Mouse (Mus musculus) heart, postnatal 0 days (tissue): Measurements from ENCODE around the gene Klhl29. TPM values are rescaled to one million over a fixed set of nuclear protein-coding genes. Genes with fewer than 3 reads are reported as not detected.

ENCODE experiments used
- ATAC-seq: fragments of 200-750 bp; cut with Nextera tagmentation; 2 replicates; pipeline ENCODE4 v1.8.0; 2017; ENCODE audit warnings: low read depth, moderate number of reproducible peaks, moderate library complexity; ENCODE audit not compliant: insufficient read depth
- DNase-seq: peaks from one replicate; pipeline ENCODE4 v3.0.0-alpha.2; 2016; ENCODE audit warnings: low spot score
- H3K27ac ChIP-seq: fragments of 300-500 bp; sonication (generic); 2 replicates; pipeline ENCODE4 v1.5.1; 2014; ENCODE audit warnings: low read depth, mild to moderate bottlenecking
- H3K27me3 ChIP-seq: fragments of 300-500 bp; sonication (generic); 2 replicates; pipeline ENCODE4 v1.6.1; 2014; ENCODE audit warnings: low read length, mixed read lengths; ENCODE audit not compliant: control insufficient read depth, insufficient read depth
- H3K36me3 ChIP-seq: fragments of 300-500 bp; sonication (generic); replicated peaks from 2 replicates; pipeline ENCODE4 v1.6.1; 2014; ENCODE audit warnings: low read length, mixed read lengths; ENCODE audit not compliant: control insufficient read depth, insufficient read depth
- H3K4me1 ChIP-seq: fragments of 300-500 bp; sonication (generic); 2 replicates; pipeline ENCODE4 v1.6.1; 2014; ENCODE audit warnings: antibody characterized with exemption; ENCODE audit not compliant: control insufficient read depth, insufficient read depth
- H3K4me2 ChIP-seq: fragments of 300-500 bp; sonication (generic); 2 replicates; pipeline ENCODE4 v1.6.1; 2014; ENCODE audit warnings: low read depth, mild to moderate bottlenecking, low read length, moderate library complexity
- H3K4me3 ChIP-seq: fragments of 300-500 bp; sonication (generic); 2 replicates; pipeline ENCODE4 v1.5.1; 2014; ENCODE audit warnings: low read depth, low read length
- H3K9ac ChIP-seq: fragments of 300-500 bp; sonication (generic); replicated peaks from 2 replicates; pipeline ENCODE4 v1.6.1; 2014; ENCODE audit warnings: low read depth, low read length, mixed read lengths
- H3K9me3 ChIP-seq: fragments of 300-500 bp; sonication (generic); replicated peaks from 2 replicates; pipeline ENCODE4 v1.6.1; 2016; ENCODE audit warnings: low read length; ENCODE audit not compliant: control insufficient read depth
- CTCF ChIP-seq: IDR thresholded peaks from 2 replicates; pipeline ENCODE4 v1.5.1; 2016; ENCODE audit warnings: antibody characterized with exemption, control low read depth, low read depth
- EP300 ChIP-seq: IDR thresholded peaks from 2 replicates; pipeline ENCODE4 v1.6.1; 2016; ENCODE audit warnings: antibody characterized with exemption, low read depth
- WGBS: fragments of 180-500 bp; shearing (Covaris S2); extraction: QIAGEN DNeasy Blood & Tissue Kit; methylation state at CpG from one replicate; pipeline ENCODE4 v1.1.7; 2014; 5-methylcytosine and 5-hydroxymethylcytosine counted together
- polyA plus RNA-seq: library from polyadenylated mRNA; unstranded; fragments of >200 nt; fragmentation: Nextera tagmentation; extraction: Ambion mirVana; gene quantifications from 2 replicates; pipeline ENCODE4 v1.2.1, GENCODE M21; 2015
- total RNA-seq: library from RNA; depleted of rRNA; stranded (reverse); fragments of >200 nt; gene quantifications from 2 replicates; pipeline ENCODE4 v1.2.3, GENCODE M21; 2014; ENCODE audit warnings: low replicate concordance

Klhl29 gene
- total and polyA plus RNA-seq, 2 experiments from 2014 or later: 0.04 to 0.11 TPM

DNA sequence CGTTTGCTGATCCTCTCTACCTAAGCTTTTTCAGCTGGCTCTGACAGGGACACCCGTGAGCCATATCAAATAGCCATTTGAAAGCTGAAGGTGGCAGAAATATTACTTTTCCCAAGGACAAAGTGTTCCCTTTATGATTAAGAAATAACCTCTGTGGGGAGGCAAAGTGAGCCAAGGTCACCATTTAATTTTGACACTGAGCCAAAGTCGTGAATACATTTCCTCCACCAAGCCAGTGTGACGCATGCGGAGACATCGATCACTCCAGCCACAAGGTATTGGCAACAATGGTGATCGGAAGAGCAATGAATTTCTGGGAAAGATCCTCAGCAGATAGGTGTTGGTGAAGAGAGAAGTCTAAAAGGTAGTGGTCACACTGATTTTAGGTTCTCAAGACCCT lies 83.2 kb downstream of the Klhl29 start:
- no peak overlapping the region for H3K4me2 ChIP-seq
- H3K27me3 ChIP-seq: no peaks in the 10 kb centered on the region
- no peak overlapping the region for H3K9ac ChIP-seq
- DNase-seq (no peak), ATAC-seq (no peak)
- H3K4me3 ChIP-seq: no peak overlapping the region
- TF ChIP-seq CTCF: no peak
- TF ChIP-seq EP300: no peak
- 81% methylated on average over 7 of the region's 7 CpGs for WGBS
- H3K36me3 ChIP-seq: no peaks in the 10 kb centered on the region
- H3K27ac ChIP-seq: no peak overlapping the region
- H3K4me1 ChIP-seq: no peaks in the 10 kb centered on the region
- H3K9me3 ChIP-seq: no peaks in the 10 kb centered on the region

DNA sequence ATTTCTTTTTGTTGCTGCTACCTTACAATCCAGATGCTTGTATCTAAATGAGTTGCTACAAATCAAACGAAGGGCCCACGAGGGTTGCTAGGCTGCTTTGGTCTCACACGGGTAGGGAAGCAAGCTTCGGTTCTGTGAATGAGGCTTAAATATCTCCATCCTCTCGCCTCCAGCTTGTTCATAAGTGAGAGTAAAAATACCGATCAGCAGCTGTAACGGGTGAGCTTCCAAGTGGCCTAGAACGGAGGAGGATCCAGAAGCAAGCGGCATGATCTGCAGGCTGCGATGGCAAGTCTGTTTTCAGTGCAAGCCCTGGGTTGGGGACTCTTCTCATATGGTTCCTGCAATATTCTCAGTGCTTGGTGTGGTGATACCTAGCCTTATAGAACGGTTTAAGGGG lies 89.9 kb downstream of the Klhl29 start:
- no peaks in the 10 kb centered on the region for H3K4me1 ChIP-seq
- no peaks in the 10 kb centered on the region for H3K27me3 ChIP-seq
- 81% methylated on average over 11 of the region's 11 CpGs for WGBS
- ATAC-seq (no peak), DNase-seq (no peak)
- no peaks in the 10 kb centered on the region for H3K36me3 ChIP-seq
- no peak overlapping the region for H3K4me2 ChIP-seq
- H3K27ac ChIP-seq: no peak overlapping the region
- H3K4me3 ChIP-seq: no peak overlapping the region
- no peak overlapping the region for H3K9ac ChIP-seq
- no peaks in the 10 kb centered on the region for H3K9me3 ChIP-seq
- TF ChIP-seq EP300 (no peak), CTCF (no peak)

DNA sequence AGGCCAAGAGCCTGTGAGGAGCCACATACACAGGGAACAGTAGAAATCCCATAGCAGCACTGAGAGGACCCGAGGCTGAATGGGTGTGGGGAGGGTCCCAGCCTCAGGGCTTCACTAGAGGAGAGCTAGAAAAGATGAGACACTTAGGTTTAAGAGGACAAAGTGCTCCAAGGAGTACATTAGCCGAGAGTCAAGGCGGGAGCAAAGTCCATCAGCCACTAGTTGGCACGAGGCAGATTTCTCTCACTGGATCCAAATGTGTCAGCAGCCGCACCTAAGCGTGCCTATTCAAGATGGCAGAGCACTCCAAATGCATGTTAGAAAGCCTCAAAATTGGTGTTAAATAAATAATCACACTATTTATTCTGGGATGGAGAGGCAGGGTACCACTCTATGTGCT lies 90.5 kb downstream of the Klhl29 start:
- DNase-seq (no peak), ATAC-seq (no peak)
- Histone ChIP-seq H3K4me3 (no peak overlapping the region), H3K27me3 (no peaks in the 10 kb centered on the region), H3K4me2 (no peak overlapping the region), H3K4me1 (no peaks in the 10 kb centered on the region), H3K9me3 (no peaks in the 10 kb centered on the region), H3K36me3 (no peaks in the 10 kb centered on the region), H3K9ac (no peak overlapping the region), H3K27ac (no peak overlapping the region)
- 83% methylated on average over 6 of the region's 6 CpGs for WGBS
- TF ChIP-seq EP300 (no peak), CTCF (no peak)

- no peaks in the 10 kb centered on the region for H3K4me1 ChIP-seq
- DNase-seq: no peak
- H3K4me2 ChIP-seq: no peak overlapping the region
- TF ChIP-seq EP300 (no peak), CTCF (no peak)
- no peak overlapping the region for H3K27ac ChIP-seq
- no peak for ATAC-seq
- 81% methylated on average over 2 of the region's 2 CpGs for WGBS
- H3K36me3 ChIP-seq: no peaks in the 10 kb centered on the region
- H3K9me3 ChIP-seq: no peaks in the 10 kb centered on the region
- H3K4me3 ChIP-seq: no peak overlapping the region
- no peaks in the 10 kb centered on the region for H3K27me3 ChIP-seq
- H3K9ac ChIP-seq: no peak overlapping the region
Observed at GRCm38 (mm10) chr12:5283654-5284053, 91.8 kb downstream of the Klhl29 start.

- no peak overlapping the region for H3K4me2 ChIP-seq
- H3K27me3 ChIP-seq: no peaks in the 10 kb centered on the region
- TF ChIP-seq CTCF (no peak), EP300 (no peak)
- ATAC-seq: no peak
- H3K27ac ChIP-seq: no peak overlapping the region
- WGBS: 61% methylated on average over 2 of the region's 2 CpGs
- no peaks in the 10 kb centered on the region for H3K9me3 ChIP-seq
- H3K4me1 ChIP-seq: no peaks in the 10 kb centered on the region
- no peak overlapping the region for H3K4me3 ChIP-seq
- no peak overlapping the region for H3K9ac ChIP-seq
- no peak for DNase-seq
- H3K36me3 ChIP-seq: no peaks in the 10 kb centered on the region
Observed at GRCm38 (mm10) chr12:5282611-5283010, 92.9 kb downstream of the Klhl29 start.

- Histone ChIP-seq H3K9ac (no peak overlapping the region), H3K27ac (no peak overlapping the region), H3K4me3 (no peak overlapping the region), H3K4me2 (no peak overlapping the region), H3K36me3 (no peaks in the 10 kb centered on the region), H3K9me3 (no peaks in the 10 kb centered on the region), H3K4me1 (0 out of 2 replicates have a peak, but pooled peaks cover 4% of the 10 kb centered on the region), H3K27me3 (no peaks in the 10 kb centered on the region)
- ATAC-seq (no peak), DNase-seq (no peak)
- TF ChIP-seq CTCF (no peak), EP300 (no peak)
- 44% methylated on average over 1 of the region's 1 CpGs for whole genome bisulfite sequencing
Observed at GRCm38 (mm10) chr12:5279873-5280272, 95.6 kb downstream of the Klhl29 start.
